Mouse (Mus musculus) adrenal gland, postnatal 4 days (tissue): ENCODE measurements around the gene Stat3. TPM values are rescaled to one million over a fixed set of nuclear protein-coding genes. Genes with fewer than 3 reads are reported as not detected.
A peak's percentile ranks its signal among the peaks of the same experiment; 100 is the strongest.

Experiments used
- DNase-seq, 2 experiments: peaks; one replicate each; pipeline ENCODE4 v3.0.0; 2021 to 2022; ENCODE audit warnings: low spot score in 2 of 2, mixed read lengths in 2 of 2
- total RNA-seq, 2 experiments: library from RNA; stranded (reverse); gene quantifications; 2 replicates each; pipeline ENCODE4 v1.2.3; 2021

Stat3 gene
- total RNA-seq, 2 experiments from 2014 or later, result 72.8 to 74.9 TPM

GRCm38 (mm10) chr11:100858935-100859578, 80.3 kb downstream of the Stat3 start, which contains the start of gene Stat5a:
Stat5a (plus strand) TSS chr11:100859351.
- peak; percentile 44 to 67 for DNase-seq

DNA sequence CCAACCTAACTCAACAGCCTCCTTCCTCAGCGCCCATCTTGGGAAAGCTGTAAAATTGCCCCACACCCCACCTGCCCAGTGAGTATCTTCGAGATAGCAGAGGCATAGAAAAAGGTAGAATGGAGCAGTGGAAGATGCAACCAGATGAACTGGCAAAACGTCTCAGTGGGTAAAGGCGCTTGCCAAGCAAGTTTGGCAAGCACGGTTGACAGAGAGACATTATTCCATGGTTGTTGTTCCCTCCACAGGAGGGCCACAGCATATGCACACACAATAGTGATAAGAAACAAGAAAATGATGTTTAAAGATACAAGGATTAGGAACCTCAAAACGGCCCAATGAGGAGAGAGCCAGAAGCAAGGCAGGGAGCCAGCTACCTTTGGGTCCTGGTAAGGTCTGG, 81.4 kb downstream of the Stat3 start:
- DNase-seq, result no peak

DNA sequence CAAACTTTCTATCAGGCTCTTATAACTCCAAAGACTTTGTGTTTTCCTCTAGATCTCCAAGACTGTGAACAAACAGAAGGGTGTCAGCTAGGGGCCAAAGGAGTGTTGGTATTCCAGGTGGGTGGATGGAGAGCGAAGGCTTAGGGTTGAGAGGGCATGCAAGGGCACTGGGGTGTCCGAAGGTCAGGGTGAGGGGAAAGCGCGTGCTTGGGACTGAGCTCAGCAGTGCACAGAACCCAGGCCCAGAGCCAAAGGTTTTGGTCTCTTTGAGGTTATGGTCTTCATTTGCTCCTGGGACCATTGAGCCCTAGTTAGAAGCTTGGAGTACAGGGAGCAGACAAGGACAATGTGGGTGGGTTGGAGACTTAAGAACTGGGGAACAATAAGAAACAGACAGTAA, 84.2 kb downstream of the Stat3 start:
- no peak for DNase-seq

DNA sequence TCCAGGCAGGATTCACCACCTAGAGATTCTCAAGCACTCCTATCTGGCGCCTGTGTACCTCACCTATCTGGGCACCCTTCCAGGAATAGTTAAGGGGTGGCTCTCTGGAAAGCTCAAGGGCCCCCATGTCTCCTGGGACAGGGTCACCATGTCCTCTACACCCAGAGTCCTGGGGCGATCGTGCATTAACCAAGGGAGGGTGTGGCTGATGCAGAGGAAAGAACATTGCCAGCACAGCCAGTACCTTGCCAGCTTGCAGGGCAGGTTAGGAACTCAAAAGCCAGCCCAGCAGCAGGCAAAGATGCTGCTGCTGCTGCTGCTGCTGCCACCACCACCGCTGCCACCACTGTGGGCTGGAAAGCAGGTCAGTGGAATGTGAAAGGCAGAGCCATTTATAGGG, 85.1 kb downstream of the Stat3 start:
- DNase-seq, result no peak

- no peak for DNase-seq
These were observed 86.3 kb downstream of the Stat3 start for GRCm38 (mm10) chr11:100853018-100853417.

DNA sequence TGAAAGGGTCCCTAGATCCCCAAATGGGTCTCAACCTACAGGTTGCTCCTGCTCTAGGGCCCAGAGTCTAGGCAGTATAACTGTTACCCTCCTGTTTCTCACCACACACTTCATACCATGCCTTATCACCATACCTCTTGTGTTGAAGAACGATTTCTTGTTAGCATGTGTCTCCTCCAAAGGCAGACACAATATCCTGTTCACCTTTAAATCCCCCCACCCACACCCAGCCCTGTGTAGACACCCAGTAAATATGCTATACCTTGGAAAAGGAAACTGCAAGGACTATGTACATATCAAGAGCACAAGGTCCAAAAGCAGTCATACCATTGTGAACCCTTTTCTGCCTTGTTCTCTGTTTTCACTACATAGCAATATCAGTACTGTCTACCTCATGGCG, 87.3 kb downstream of the Stat3 start:
- DNase-seq, result no peak

DNA sequence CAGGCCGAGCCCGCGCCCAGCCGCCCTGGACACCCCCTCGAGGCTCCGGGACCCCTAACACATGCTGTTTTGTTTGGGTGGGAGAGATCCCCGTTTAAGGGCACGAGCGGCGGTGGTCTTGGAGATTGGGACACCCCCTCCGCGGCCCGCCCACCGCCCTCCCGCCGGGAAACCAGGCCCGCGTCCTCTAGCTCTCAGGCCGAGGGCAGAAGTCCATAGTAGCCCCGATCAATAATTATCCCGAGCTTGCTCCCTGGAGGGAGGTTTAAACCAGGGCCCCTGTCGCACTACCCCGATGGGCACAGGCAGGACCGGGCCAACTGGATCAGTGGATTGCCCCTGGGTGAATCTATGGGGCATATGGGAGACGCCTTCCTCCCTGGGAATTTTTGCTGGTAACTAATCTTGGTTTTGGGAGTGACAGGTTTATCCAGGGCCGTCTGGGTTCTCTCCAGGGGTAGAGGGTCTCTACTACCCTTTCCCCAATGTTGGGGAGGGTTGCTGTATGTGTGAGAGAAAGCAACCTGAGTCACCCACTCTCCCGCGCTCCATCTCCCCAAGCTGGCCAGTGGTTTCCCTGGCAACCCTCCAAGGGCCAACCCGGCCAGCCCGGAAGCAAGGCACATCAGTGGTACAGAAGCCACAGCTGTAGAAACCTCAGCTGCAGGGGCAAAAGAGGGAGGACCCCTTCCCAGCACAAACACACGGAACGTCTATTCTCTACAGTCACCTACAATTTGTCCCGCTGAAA, 88.4 kb downstream of the Stat3 start:
- peak; percentile 33 to 66 for DNase-seq

DNA sequence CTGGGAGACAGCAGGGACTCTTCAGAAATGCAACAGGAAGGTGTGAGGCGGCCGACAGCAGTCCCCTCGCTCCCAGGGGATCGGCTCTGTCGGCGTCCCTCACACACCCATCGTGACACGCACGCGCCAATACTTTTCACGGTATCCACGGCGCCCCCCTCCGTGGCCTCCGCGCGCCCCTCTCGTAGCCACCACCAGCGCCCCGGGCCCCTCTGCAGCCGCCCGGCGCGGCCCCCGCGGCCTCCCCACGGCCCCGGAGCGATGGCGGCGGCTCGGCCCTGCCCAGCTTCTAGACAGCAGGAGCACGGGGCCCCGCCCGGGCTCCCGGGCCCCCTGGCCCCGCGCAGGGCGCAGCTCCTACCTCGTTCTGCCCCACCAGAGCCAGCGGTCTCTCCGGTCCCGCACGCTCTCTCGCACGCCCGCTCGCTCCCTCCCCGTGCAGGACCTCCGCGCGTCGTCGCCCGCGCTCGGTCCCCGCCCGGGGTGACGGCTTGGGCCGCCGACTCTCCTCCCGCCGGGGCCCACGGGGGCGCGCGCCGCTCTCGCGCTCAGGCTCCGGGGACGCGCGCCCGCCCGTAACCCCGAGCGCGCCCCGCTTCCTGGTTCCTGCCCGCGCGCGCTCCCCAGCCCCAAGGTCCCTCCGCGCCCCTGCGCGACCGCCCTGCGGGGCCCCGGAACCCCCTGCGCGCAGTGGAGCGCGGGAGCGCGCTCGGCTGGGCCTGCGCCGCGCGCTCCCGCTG, 89.1 kb downstream of the Stat3 start, which contains the start of gene Stat5b:
Gene Stat5b (minus strand): TSS at position 687 of the 740 bp plus-strand sequence.
- peak in 1 of 2 experiments; percentile 57 for DNase-seq

GRCm38 (mm10) chr11:100849456-100850037, 89.8 kb downstream of the Stat3 start:
- no peak for DNase-seq

DNA sequence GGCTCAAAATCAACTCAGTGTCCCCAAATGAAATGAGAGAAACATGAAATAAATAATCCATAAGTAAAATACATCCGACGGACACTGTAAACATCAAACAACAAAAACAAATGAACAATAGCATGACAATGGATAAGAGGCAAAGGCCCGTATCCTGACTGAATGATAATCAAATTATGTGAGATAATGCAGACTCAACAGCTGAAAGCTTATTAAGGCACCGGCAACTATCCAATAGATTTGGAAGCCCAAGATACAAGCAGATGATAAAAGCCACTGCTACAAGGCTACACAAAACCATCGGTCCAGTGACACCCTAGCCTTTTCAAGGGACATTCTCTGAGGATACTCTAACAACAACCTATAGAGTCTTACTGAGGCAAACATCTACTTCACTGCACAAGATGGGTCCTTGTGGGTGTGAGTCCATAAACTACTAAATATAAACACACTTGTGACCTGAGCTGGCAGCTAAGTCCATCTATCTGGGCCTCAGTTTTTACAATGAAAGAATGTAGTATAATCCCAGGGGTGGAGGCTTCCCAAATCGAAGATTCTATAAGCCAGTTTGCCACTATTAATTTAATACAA, 90.5 kb downstream of the Stat3 start:
- no peak for DNase-seq

DNA sequence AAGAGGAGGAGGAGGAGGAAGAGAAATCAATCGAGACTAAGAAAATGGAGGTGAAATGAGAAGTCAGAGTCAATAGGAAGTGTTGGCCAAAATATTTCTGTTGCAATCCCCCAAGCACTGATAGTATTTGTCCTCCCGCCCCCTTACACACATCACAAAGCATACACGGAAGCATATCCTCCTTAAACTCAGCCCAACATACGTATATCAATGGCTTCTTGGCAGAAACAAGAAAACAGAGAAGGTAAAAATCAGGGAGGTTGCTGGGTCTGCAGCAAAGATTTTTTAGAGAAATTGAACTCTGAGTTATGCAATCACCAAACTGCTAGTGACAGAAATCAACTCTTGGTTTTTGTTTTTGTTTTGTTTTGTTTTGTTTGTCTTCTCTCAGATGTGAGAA, 91.3 kb downstream of the Stat3 start:
- DNase-seq, result no peak

- no peak for DNase-seq
These were observed 91.8 kb downstream of the Stat3 start for GRCm38 (mm10) chr11:100847572-100847971.

DNA sequence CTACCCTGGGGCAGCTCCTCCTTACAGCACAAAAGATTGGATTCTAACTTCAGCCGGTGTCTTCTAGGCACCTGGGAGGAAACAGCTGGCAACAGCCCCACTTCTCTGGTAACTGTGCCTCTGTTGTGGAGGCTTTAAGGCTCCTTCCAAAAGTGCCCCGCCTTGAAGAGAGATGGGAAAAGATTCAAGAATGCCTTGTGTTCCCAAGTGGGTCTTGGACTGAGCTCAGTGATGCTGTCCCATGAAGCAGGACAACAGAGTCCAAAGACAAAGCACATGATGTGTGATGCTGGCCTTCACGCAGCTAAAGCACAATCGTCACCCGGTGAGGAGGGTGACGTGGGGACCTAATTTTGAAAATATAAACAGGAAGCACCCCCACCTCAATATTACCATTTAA, 93.5 kb downstream of the Stat3 start:
- DNase-seq, result no peak

- no peak for DNase-seq
These were observed 95.2 kb downstream of the Stat3 start for GRCm38 (mm10) chr11:100844121-100844520.

DNA sequence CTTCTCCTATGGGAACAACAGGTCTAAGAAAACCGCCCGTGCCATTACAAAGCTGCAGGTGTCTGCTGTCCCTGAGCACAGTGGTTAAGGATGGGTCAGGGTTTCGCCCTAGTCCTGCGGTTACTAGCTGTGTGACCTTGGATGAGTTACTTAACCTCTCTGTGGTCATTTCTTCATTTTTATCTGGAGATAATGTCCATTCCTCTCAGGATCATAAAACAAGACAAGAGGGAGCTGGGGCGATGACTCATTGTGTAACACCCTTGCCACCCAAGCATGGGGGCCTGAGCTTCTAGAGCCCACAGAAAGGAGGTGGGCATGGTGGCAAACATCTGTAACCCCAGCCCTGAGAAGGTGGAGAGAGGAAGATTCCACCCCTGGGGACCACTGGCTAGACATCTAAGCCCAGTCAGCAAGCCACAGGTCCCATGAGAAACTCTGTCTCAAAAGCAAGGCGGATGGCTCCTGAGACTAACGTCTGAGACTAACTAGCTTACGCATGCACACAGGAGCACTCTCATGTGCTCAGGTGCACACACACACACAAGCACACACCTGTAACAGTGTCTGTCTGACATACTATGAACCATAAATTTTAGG, 96.2 kb downstream of the Stat3 start:
- DNase-seq, result no peak

DNA sequence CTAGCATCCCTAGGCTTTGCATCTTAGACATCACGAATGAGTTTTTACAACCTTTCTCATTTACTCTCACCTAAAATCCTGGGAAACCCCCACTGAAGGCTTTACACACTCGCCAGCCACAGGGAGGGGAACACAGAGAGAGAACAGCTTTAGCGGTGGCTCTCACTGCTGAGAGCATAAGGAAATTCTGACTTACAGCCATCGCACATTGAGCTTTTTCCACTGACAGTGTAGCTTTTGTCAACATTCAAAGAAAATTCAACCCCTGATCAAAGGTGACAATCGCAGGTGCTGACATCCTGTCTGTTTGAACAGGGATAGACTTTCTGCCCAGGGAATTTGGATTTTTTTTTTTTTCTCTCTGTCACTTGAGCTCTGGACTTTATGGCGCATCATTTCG, 97.3 kb downstream of the Stat3 start:
- DNase-seq, result no peak

- no peak for DNase-seq
These were observed 98.5 kb downstream of the Stat3 start for GRCm38 (mm10) chr11:100840866-100841265.

- no peak for DNase-seq
These were observed 99.8 kb downstream of the Stat3 start for GRCm38 (mm10) chr11:100839523-100839922.

DNA sequence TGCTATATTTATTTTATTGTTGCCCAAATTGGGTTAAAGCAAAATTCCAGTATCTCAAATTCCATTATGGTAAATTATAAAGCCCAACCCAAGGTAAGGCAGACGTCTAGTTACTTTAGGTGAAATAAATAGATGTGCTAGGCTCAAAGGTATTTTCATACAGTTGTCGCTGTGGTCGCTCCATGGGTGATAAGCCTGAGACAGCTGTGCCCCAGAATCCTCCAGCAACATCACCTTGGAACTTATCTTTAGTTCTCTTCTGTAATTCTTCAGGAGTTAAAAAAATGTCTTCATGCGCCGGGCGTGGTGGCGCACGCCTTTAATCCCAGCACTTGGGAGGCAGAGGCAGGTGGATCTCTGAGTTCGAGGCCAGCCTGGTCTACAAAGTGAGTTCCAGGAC, 100.4 kb downstream of the Stat3 start:
- DNase-seq, result no peak

GRCm38 (mm10) chr11:100836923-100837702, 102.2 kb downstream of the Stat3 start:
- no peak for DNase-seq
